Mouse (Mus musculus): ENCODE results near the gene Gm43720. TPM values are rescaled to one million over a fixed set of nuclear protein-coding genes. Genes with fewer than 3 reads are reported as not detected.

The Gm43720 gene
- not detected for polyA plus RNA-seq (2012; fragmentation: generic; extraction: Trizol)
- long read RNA-seq, experiment 1: 0 reads
- long read RNA-seq, experiment 2: 0 reads

GRCm38 (mm10) chr5:138279585-138280424 is at the start of gene Gm43720, which contains the start of the genes Gpc2 and Stag3:
Gene Gm43720 (minus strand): TSS chr5:138279958.
Gene Gpc2 (minus strand): TSS chr5:138280005.
Gene Stag3 (plus strand): TSS chr5:138280240.
- no peaks in the 10 kb centered on the region for H3K79me3 ChIP-seq (ENCODE audit: low read depth)
- TF ChIP-seq USF1 (IDR thresholded peaks at IDR 0.05; ENCODE audit: low read depth) (peak; percentile 23), MYOG (IDR thresholded peaks at IDR 0.05; ENCODE audit: control insufficient read depth, extremely low read depth, insufficient read length) (no peak), MAX (IDR thresholded peaks at IDR 0.05) (no peak), MYOD1 (IDR thresholded peaks at IDR 0.05; ENCODE audit: control insufficient read depth, insufficient read length, low read depth) (no peak)
- H3K27me3 ChIP-seq (ENCODE audit: control insufficient read depth, insufficient read depth, insufficient read length): no peaks in the 10 kb centered on the region
- no peak within 1 kb of the TSS for H3ac ChIP-seq (ENCODE audit: control insufficient read depth, insufficient read length, low read depth)
- H3K4me3 ChIP-seq (ENCODE audit: insufficient read depth, poor library complexity, severe bottlenecking): no peak within 1 kb of the TSS
- no peaks in the 10 kb centered on the region for H3K79me2 ChIP-seq (ENCODE audit: control insufficient read depth, insufficient read depth)
- H3K36me3 ChIP-seq (ENCODE audit: control insufficient read depth, insufficient read depth): no peaks in the 10 kb centered on the region

GRCm38 (mm10) chr5:138312795-138313194 is 33.0 kb upstream of the Gm43720 start:
- Histone ChIP-seq H3K79me3 (ENCODE audit: low read depth) (no peaks in the 10 kb centered on the region), H3K4me3 (ENCODE audit: insufficient read depth, poor library complexity, severe bottlenecking) (no peak overlapping the region), H3K36me3 (ENCODE audit: control insufficient read depth, insufficient read depth) (no peaks in the 10 kb centered on the region), H3K79me2 (ENCODE audit: control insufficient read depth, insufficient read depth) (no peaks in the 10 kb centered on the region), H3ac (ENCODE audit: control insufficient read depth, insufficient read length, low read depth) (no peak overlapping the region), H3K27me3 (ENCODE audit: control insufficient read depth, insufficient read depth, insufficient read length) (no peaks in the 10 kb centered on the region)
- no peak for TF ChIP-seq FOSL1 (IDR thresholded peaks at IDR 0.05; ENCODE audit: insufficient read depth, low read length, poor library complexity, severe bottlenecking)
- TF ChIP-seq CEBPB (IDR thresholded peaks at IDR 0.05; ENCODE audit: low read depth): no peak
- TF ChIP-seq MYOG (IDR thresholded peaks at IDR 0.05; ENCODE audit: control insufficient read depth, extremely low read depth, insufficient read length): no peak
- no peak for TF ChIP-seq USF1 (IDR thresholded peaks at IDR 0.05; ENCODE audit: low read depth)
- no peak for TF ChIP-seq MAX (IDR thresholded peaks at IDR 0.05)
- TF ChIP-seq MYOD1 (IDR thresholded peaks at IDR 0.05; ENCODE audit: control insufficient read depth, insufficient read length, low read depth): no peak
- TF ChIP-seq CTCF (IDR thresholded peaks at IDR 0.05; ENCODE audit: control insufficient read depth, insufficient read depth, insufficient read length): no peak

GRCm38 (mm10) chr5:138299613-138300012 is 19.9 kb upstream of the Gm43720 start:
- Histone ChIP-seq H3K27me3 (ENCODE audit: control insufficient read depth, insufficient read depth, insufficient read length) (peaks cover 6% of the 10 kb centered on the region), H3K79me3 (ENCODE audit: low read depth) (no peaks in the 10 kb centered on the region), H3K4me3 (ENCODE audit: insufficient read depth, poor library complexity, severe bottlenecking) (no peak overlapping the region), H3K36me3 (ENCODE audit: control insufficient read depth, insufficient read depth) (no peaks in the 10 kb centered on the region), H3K79me2 (ENCODE audit: control insufficient read depth, insufficient read depth) (no peaks in the 10 kb centered on the region), H3ac (ENCODE audit: control insufficient read depth, insufficient read length, low read depth) (no peak overlapping the region)
- TF ChIP-seq USF1 (IDR thresholded peaks at IDR 0.05; ENCODE audit: low read depth) (no peak), CTCF (IDR thresholded peaks at IDR 0.05; ENCODE audit: control insufficient read depth, insufficient read depth, insufficient read length) (no peak), MYOG (IDR thresholded peaks at IDR 0.05; ENCODE audit: control insufficient read depth, extremely low read depth, insufficient read length) (no peak), CEBPB (IDR thresholded peaks at IDR 0.05; ENCODE audit: low read depth) (no peak), MAX (IDR thresholded peaks at IDR 0.05) (no peak), MYOD1 (IDR thresholded peaks at IDR 0.05; ENCODE audit: control insufficient read depth, insufficient read length, low read depth) (no peak), FOSL1 (IDR thresholded peaks at IDR 0.05; ENCODE audit: insufficient read depth, low read length, poor library complexity, severe bottlenecking) (no peak)

- H3K27me3 ChIP-seq (ENCODE audit: control insufficient read depth, insufficient read depth, insufficient read length): peaks cover 5% of the 10 kb centered on the region
- H3ac ChIP-seq (ENCODE audit: control insufficient read depth, insufficient read length, low read depth): no peak overlapping the region
- no peak for TF ChIP-seq MYOG (IDR thresholded peaks at IDR 0.05; ENCODE audit: control insufficient read depth, extremely low read depth, insufficient read length)
- TF ChIP-seq USF1 (IDR thresholded peaks at IDR 0.05; ENCODE audit: low read depth): no peak
- no peak for TF ChIP-seq MYOD1 (IDR thresholded peaks at IDR 0.05; ENCODE audit: control insufficient read depth, insufficient read length, low read depth)
- TF ChIP-seq CTCF (IDR thresholded peaks at IDR 0.05; ENCODE audit: control insufficient read depth, insufficient read depth, insufficient read length): no peak
- TF ChIP-seq FOSL1 (IDR thresholded peaks at IDR 0.05; ENCODE audit: insufficient read depth, low read length, poor library complexity, severe bottlenecking): no peak
- TF ChIP-seq MAX (IDR thresholded peaks at IDR 0.05): no peak
- no peak for TF ChIP-seq CEBPB (IDR thresholded peaks at IDR 0.05; ENCODE audit: low read depth)
- no peaks in the 10 kb centered on the region for H3K36me3 ChIP-seq (ENCODE audit: control insufficient read depth, insufficient read depth)
- H3K79me2 ChIP-seq (ENCODE audit: control insufficient read depth, insufficient read depth): no peaks in the 10 kb centered on the region
- no peak overlapping the region for H3K4me3 ChIP-seq (ENCODE audit: insufficient read depth, poor library complexity, severe bottlenecking)
- no peaks in the 10 kb centered on the region for H3K79me3 ChIP-seq (ENCODE audit: low read depth)
Observed at GRCm38 (mm10) chr5:138294158-138294557, 14.4 kb upstream of the Gm43720 start.

GRCm38 (mm10) chr5:138291638-138292037 is 11.9 kb upstream of the Gm43720 start:
- no peak overlapping the region for H3K4me3 ChIP-seq (ENCODE audit: insufficient read depth, poor library complexity, severe bottlenecking)
- no peak overlapping the region for H3ac ChIP-seq (ENCODE audit: control insufficient read depth, insufficient read length, low read depth)
- H3K79me2 ChIP-seq (ENCODE audit: control insufficient read depth, insufficient read depth): no peaks in the 10 kb centered on the region
- TF ChIP-seq CEBPB (IDR thresholded peaks at IDR 0.05; ENCODE audit: low read depth): no peak
- no peak for TF ChIP-seq CTCF (IDR thresholded peaks at IDR 0.05; ENCODE audit: control insufficient read depth, insufficient read depth, insufficient read length)
- no peak for TF ChIP-seq MYOG (IDR thresholded peaks at IDR 0.05; ENCODE audit: control insufficient read depth, extremely low read depth, insufficient read length)
- no peak for TF ChIP-seq MYOD1 (IDR thresholded peaks at IDR 0.05; ENCODE audit: control insufficient read depth, insufficient read length, low read depth)
- TF ChIP-seq USF1 (IDR thresholded peaks at IDR 0.05; ENCODE audit: low read depth): no peak
- no peak for TF ChIP-seq FOSL1 (IDR thresholded peaks at IDR 0.05; ENCODE audit: insufficient read depth, low read length, poor library complexity, severe bottlenecking)
- TF ChIP-seq MAX (IDR thresholded peaks at IDR 0.05): no peak
- H3K27me3 ChIP-seq (ENCODE audit: control insufficient read depth, insufficient read depth, insufficient read length): no peaks in the 10 kb centered on the region
- no peaks in the 10 kb centered on the region for H3K79me3 ChIP-seq (ENCODE audit: low read depth)
- no peaks in the 10 kb centered on the region for H3K36me3 ChIP-seq (ENCODE audit: control insufficient read depth, insufficient read depth)
